Mouse (Mus musculus) embryonic fibroblast, embryonic 13.5 days (primary cell): Measurements from ENCODE around the gene 4933424G06Rik.

Experiments used
- CTCF ChIP-seq: IDR thresholded peaks from 2 replicates; pipeline ENCODE4 v1.5.1; 2011; ENCODE audit warnings: mild to moderate bottlenecking, control low read depth, low read length, moderate library complexity, borderline replicate concordance; ENCODE audit not compliant: insufficient read depth
- POLR2A ChIP-seq: IDR thresholded peaks from 2 replicates; pipeline ENCODE4 v1.6.1; 2011; ENCODE audit warnings: low read depth, mild to moderate bottlenecking, control low read depth, low read length, moderate library complexity

- TF ChIP-seq CTCF (no peak), POLR2A (no peak)
Measured at GRCm38 (mm10) chr1:36785238-36785641, 75.3 kb downstream of the 4933424G06Rik start.
